Mouse (Mus musculus) thymus, adult 2 months (tissue): ENCODE measurements around the gene Olfml2b.

Experiments used
- CTCF ChIP-seq: fragments of 200-500 bp; IDR thresholded peaks from 2 replicates; pipeline ENCODE4 v1.5.1; 2012; ENCODE audit warnings: mild to moderate bottlenecking, control low read depth, low read length, moderate library complexity, borderline replicate concordance; ENCODE audit not compliant: control insufficient read depth, poor library complexity, insufficient read depth; ENCODE audit errors: extremely low read depth
- POLR2A ChIP-seq: fragments of 200-500 bp; IDR thresholded peaks from 2 replicates; pipeline ENCODE4 v1.6.1; 2012; ENCODE audit warnings: mild to moderate bottlenecking, low read length, control low read depth, moderate library complexity; ENCODE audit not compliant: control insufficient read depth, poor library complexity, insufficient read depth; ENCODE audit errors: extremely low read depth

- TF ChIP-seq CTCF = no peak
- TF ChIP-seq POLR2A = no peak
Measured at GRCm38 (mm10) chr1:170702263-170702662, 57.9 kb downstream of the Olfml2b start.
